Mouse (Mus musculus) thymus, adult 18-20 months (tissue): ENCODE measurements at regions not wholly inside any gene's neighbourhood (a gene's known extent, or its start where the extent isn't known, plus 50 kb on each side); places are given as distances from the start of the nearest gene placed in this dataset.
"Not testable (repeated sequence)": the region's sequence is repeated elsewhere in the genome, so short reads cannot be mapped to it uniquely, and the experiment has no call there.

Experiments
- DNase-seq, 2 experiments: peaks; one replicate each; pipeline ENCODE4 v3.0.0; 2022; ENCODE audit warnings: mixed read lengths in 2 of 2

DNA sequence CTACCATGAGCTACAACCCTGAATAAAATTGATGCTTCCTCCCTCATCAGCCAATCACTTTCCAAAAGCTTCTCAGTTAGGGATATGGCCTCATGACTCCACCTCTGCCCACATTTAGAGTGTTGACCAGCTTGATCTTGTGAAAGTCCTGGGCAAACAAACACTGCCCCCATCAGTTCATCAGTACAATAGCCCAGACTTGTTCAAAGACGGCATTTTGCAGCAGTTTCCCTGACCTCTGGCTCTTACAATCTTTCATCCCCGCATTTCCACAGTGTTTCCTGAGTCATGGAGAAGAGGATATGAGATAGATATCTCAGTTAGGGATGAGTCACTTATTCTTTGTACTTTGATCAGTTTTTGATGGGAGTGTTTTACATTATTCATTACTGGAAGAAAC lies 203.5 kb upstream of the Asrgl1 start:
- DNase-seq, result not testable (repeated sequence)

GRCm38 (mm10) chr19:9337447-9337846 lies 202.0 kb upstream of the Asrgl1 start:
- not testable (repeated sequence) for DNase-seq

DNA sequence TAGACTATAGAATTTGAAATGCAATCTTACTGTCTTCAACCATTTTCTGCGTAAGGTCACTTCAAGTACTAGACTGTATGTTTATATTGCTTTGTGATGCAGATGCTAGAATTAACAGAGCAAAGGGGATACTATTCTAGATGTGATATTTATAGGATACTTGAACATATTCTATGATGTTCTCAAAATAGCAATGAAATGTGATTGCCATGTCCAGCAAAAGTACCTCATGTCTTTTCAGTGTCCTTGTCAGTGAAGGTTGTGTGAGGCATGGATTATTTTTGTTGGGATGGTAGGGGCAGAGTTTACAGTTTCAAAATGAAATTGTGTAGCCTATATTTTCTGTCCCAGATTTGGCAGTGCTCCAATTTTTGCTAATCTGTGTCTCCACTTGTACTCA lies 182.5 kb upstream of the Asrgl1 start:
- DNase-seq, result not testable (repeated sequence)

GRCm38 (mm10) chr19:9316162-9316561 lies 180.7 kb upstream of the Asrgl1 start:
- DNase-seq, result not testable (repeated sequence)

- DNase-seq, result peak; percentile 3 to 6
These were observed 147.7 kb upstream of the Asrgl1 start for GRCm38 (mm10) chr19:9283176-9283575.

DNA sequence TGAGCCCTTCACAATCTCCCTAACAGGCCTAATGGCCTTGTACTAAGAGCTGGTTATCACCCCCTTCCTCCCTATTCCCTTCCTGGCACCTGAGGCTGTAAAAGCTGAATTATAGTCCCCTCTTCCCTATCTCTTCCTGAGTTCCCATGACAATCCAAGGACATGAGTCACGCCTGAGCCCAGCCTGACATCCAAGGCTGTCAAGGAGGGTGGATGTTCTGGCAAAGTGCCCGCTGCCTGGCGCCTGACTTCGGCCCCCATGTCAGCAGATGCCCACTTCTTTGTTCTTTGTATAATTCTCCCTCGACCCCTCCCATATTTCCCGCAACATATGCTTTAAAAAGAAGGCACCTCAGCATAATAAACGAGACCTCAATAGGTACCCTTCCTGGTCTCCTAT lies 99.2 kb upstream of the Asrgl1 start:
- DNase-seq, result not testable (repeated sequence)
